Mouse (Mus musculus): ENCODE results near the gene Olfr1260. TPM values are rescaled to one million over a fixed set of nuclear protein-coding genes. Genes with fewer than 3 reads are reported as not detected.

Olfr1260 gene
- not detected in 2 replicates for polyA plus RNA-seq (2016; fragmentation: Nextera tagmentation; extraction: Ambion mirVana)

GRCm38 (mm10) chr2:89974184-89974583 is at the start of gene Olfr1260:
Gene Olfr1260, plus strand, starts transcription at chr2:89974340.
- H3K4me1 ChIP-seq = no peaks in the 10 kb centered on the region
- no peak within 1 kb of the TSS for H3K4me3 ChIP-seq
- H3K9me3 ChIP-seq = no peaks in the 10 kb centered on the region
- H3K27me3 ChIP-seq (replicated peaks; ENCODE audit: low read depth, poor library complexity, severe bottlenecking) = no peaks in the 10 kb centered on the region
- no peak for DNase-seq (ENCODE audit: low spot score)
- H3K27ac ChIP-seq (replicated peaks) = no peak within 1 kb of the TSS
- WGBS = 88% methylated on average over 2 of the region's 2 CpGs
- H3K36me3 ChIP-seq (replicated peaks) = no peaks in the 10 kb centered on the region

- Histone ChIP-seq H3K27ac (replicated peaks) (no peak within 1 kb of the TSS), H3K4me3 (no peak within 1 kb of the TSS)
- DNase-seq (ENCODE audit: low spot score) = no peak
Measured at GRCm38 (mm10) chr2:89927009-89927408, 47.1 kb upstream of the Olfr1260 start, which contains the start of gene Olfr1258. Gene Olfr1258, plus strand, starts transcription at chr2:89927309.

GRCm38 (mm10) chr2:89948564-89948963 is 25.6 kb upstream of the Olfr1260 start, which contains the start of gene Olfr1259:
Gene Olfr1259, minus strand, starts transcription at chr2:89948664.
- Histone ChIP-seq H3K36me3 (replicated peaks) (no peaks in the 10 kb centered on the region), H3K9me3 (no peaks in the 10 kb centered on the region), H3K4me3 (no peak within 1 kb of the TSS), H3K27ac (replicated peaks) (no peak within 1 kb of the TSS), H3K4me1 (no peaks in the 10 kb centered on the region), H3K27me3 (replicated peaks; ENCODE audit: low read depth, poor library complexity, severe bottlenecking) (no peaks in the 10 kb centered on the region)
- WGBS = 85% methylated on average over 5 of the region's 5 CpGs
- no peak for DNase-seq (ENCODE audit: low spot score)

More at GRCm38 (mm10) chr2:89927009-89927408, 47.1 kb upstream of the Olfr1260 start, which contains the start of gene Olfr1258:
- Histone ChIP-seq H3K36me3 (replicated peaks) (no peaks in the 10 kb centered on the region), H3K9me3 (no peaks in the 10 kb centered on the region), H3K4me1 (no peaks in the 10 kb centered on the region), H3K27me3 (replicated peaks; ENCODE audit: low read depth, poor library complexity, severe bottlenecking) (no peaks in the 10 kb centered on the region)

GRCm38 (mm10) chr2:89977709-89978108 is 3.6 kb downstream of the Olfr1260 start:
- Histone ChIP-seq H3K27ac (replicated peaks) (no peak overlapping the region), H3K4me3 (no peak overlapping the region), H3K4me1 (no peaks in the 10 kb centered on the region), H3K9me3 (no peaks in the 10 kb centered on the region), H3K36me3 (replicated peaks) (no peaks in the 10 kb centered on the region), H3K27me3 (replicated peaks; ENCODE audit: low read depth, poor library complexity, severe bottlenecking) (no peaks in the 10 kb centered on the region)
- no peak for DNase-seq (ENCODE audit: low spot score)
- 91% methylated on average over 2 of the region's 2 CpGs for WGBS

- Histone ChIP-seq H3K9me3 (no peaks in the 10 kb centered on the region), H3K4me3 (no peak within 1 kb of the TSS), H3K4me1 (no peaks in the 10 kb centered on the region), H3K27me3 (replicated peaks; ENCODE audit: low read depth, poor library complexity, severe bottlenecking) (no peaks in the 10 kb centered on the region), H3K27ac (replicated peaks) (no peak within 1 kb of the TSS), H3K36me3 (replicated peaks) (no peaks in the 10 kb centered on the region)
- DNase-seq (ENCODE audit: low spot score) = no peak
Measured at GRCm38 (mm10) chr2:89990921-89991320, 16.8 kb downstream of the Olfr1260 start, which contains the start of gene Olfr1261. Gene Olfr1261, plus strand, starts transcription at chr2:89991221.

GRCm38 (mm10) chr2:89999845-90000244 is 25.7 kb downstream of the Olfr1260 start, which contains the start of gene Olfr1262:
Gene Olfr1262, plus strand, starts transcription at chr2:90000145.
- H3K4me3 ChIP-seq = no peak within 1 kb of the TSS
- no peak for DNase-seq (ENCODE audit: low spot score)
- H3K9me3 ChIP-seq = no peaks in the 10 kb centered on the region
- H3K27ac ChIP-seq (replicated peaks) = no peak within 1 kb of the TSS
- H3K36me3 ChIP-seq (replicated peaks) = no peaks in the 10 kb centered on the region
- no peaks in the 10 kb centered on the region for H3K27me3 ChIP-seq (replicated peaks; ENCODE audit: low read depth, poor library complexity, severe bottlenecking)
- H3K4me1 ChIP-seq = no peaks in the 10 kb centered on the region

- no peak within 1 kb of the TSS for H3K4me3 ChIP-seq
- no peak for DNase-seq (ENCODE audit: low spot score)
- no peaks in the 10 kb centered on the region for H3K27me3 ChIP-seq (replicated peaks; ENCODE audit: low read depth, poor library complexity, severe bottlenecking)
- H3K36me3 ChIP-seq (replicated peaks) = no peaks in the 10 kb centered on the region
- no peak within 1 kb of the TSS for H3K27ac ChIP-seq (replicated peaks)
- 83% methylated on average over 2 of the region's 2 CpGs for WGBS
- H3K9me3 ChIP-seq = no peaks in the 10 kb centered on the region
- no peaks in the 10 kb centered on the region for H3K4me1 ChIP-seq
Measured at GRCm38 (mm10) chr2:90011831-90012230, 37.7 kb downstream of the Olfr1260 start, which contains the start of gene Olfr1263. Gene Olfr1263, plus strand, starts transcription at chr2:90012131.

- H3K27ac ChIP-seq (replicated peaks) = no peak within 1 kb of the TSS
- no peaks in the 10 kb centered on the region for H3K36me3 ChIP-seq (replicated peaks)
- DNase-seq (ENCODE audit: low spot score) = no peak
- no peaks in the 10 kb centered on the region for H3K4me1 ChIP-seq
- H3K9me3 ChIP-seq = no peaks in the 10 kb centered on the region
- H3K27me3 ChIP-seq (replicated peaks; ENCODE audit: low read depth, poor library complexity, severe bottlenecking) = no peaks in the 10 kb centered on the region
- H3K4me3 ChIP-seq = no peak within 1 kb of the TSS
- 52% methylated on average over 2 of the region's 2 CpGs for WGBS
Measured at GRCm38 (mm10) chr2:90025477-90025876, 51.3 kb downstream of the Olfr1260 start, which contains the start of gene Olfr1264. Gene Olfr1264, minus strand, starts transcription at chr2:90025577.

Other genes with a start within 250 kb of the Olfr1260 start
- not detected in 2 replicates for gene Olfr1252, start 249.3 kb upstream of the Olfr1260 start, polyA plus RNA-seq (2016; fragmentation: Nextera tagmentation; extraction: Ambion mirVana)
- not detected in 2 replicates for gene Olfr1253, start 217.2 kb upstream of the Olfr1260 start, polyA plus RNA-seq (2016; fragmentation: Nextera tagmentation; extraction: Ambion mirVana)
- not detected in 2 replicates for gene Olfr1254, start 180.7 kb upstream of the Olfr1260 start, polyA plus RNA-seq (2016; fragmentation: Nextera tagmentation; extraction: Ambion mirVana)
- not detected in 2 replicates for gene Olfr1255, start 162.3 kb upstream of the Olfr1260 start, polyA plus RNA-seq (2016; fragmentation: Nextera tagmentation; extraction: Ambion mirVana)
- gene Olfr1256, start 132.8 kb upstream of the Olfr1260 start, polyA plus RNA-seq (2016; fragmentation: Nextera tagmentation; extraction: Ambion mirVana) = not detected in 2 replicates
- gene Olfr48, start 126.1 kb upstream of the Olfr1260 start, polyA plus RNA-seq (2016; fragmentation: Nextera tagmentation; extraction: Ambion mirVana) = not detected in 2 replicates
- not detected in 2 replicates for gene Olfr1257, start 95.9 kb upstream of the Olfr1260 start, polyA plus RNA-seq (2016; fragmentation: Nextera tagmentation; extraction: Ambion mirVana)
- not detected in 2 replicates for gene Olfr1258, start 47.0 kb upstream of the Olfr1260 start, polyA plus RNA-seq (2016; fragmentation: Nextera tagmentation; extraction: Ambion mirVana)
- not detected in 2 replicates for gene Olfr1259, start 25.7 kb upstream of the Olfr1260 start, polyA plus RNA-seq (2016; fragmentation: Nextera tagmentation; extraction: Ambion mirVana)
- not detected in 2 replicates for gene Olfr1261, start 16.9 kb downstream of the Olfr1260 start, polyA plus RNA-seq (2016; fragmentation: Nextera tagmentation; extraction: Ambion mirVana)
- not detected in 2 replicates for gene Olfr1262, start 25.8 kb downstream of the Olfr1260 start, polyA plus RNA-seq (2016; fragmentation: Nextera tagmentation; extraction: Ambion mirVana)
- gene Olfr1263, start 37.8 kb downstream of the Olfr1260 start, polyA plus RNA-seq (2016; fragmentation: Nextera tagmentation; extraction: Ambion mirVana) = not detected in 2 replicates
- not detected in 2 replicates for gene Olfr1264, start 51.2 kb downstream of the Olfr1260 start, polyA plus RNA-seq (2016; fragmentation: Nextera tagmentation; extraction: Ambion mirVana)
- gene Olfr1265, start 61.0 kb downstream of the Olfr1260 start, polyA plus RNA-seq (2016; fragmentation: Nextera tagmentation; extraction: Ambion mirVana) = not detected in 2 replicates
- not detected in 2 replicates for gene Olfr140, start 89.3 kb downstream of the Olfr1260 start, polyA plus RNA-seq (2016; fragmentation: Nextera tagmentation; extraction: Ambion mirVana)
- gene Olfr1269, start 147.1 kb downstream of the Olfr1260 start, polyA plus RNA-seq (2016; fragmentation: Nextera tagmentation; extraction: Ambion mirVana) = not detected in 2 replicates
- not detected in 2 replicates for gene Olfr32, start 168.0 kb downstream of the Olfr1260 start, polyA plus RNA-seq (2016; fragmentation: Nextera tagmentation; extraction: Ambion mirVana)
- gene Olfr1270, start 178.8 kb downstream of the Olfr1260 start, polyA plus RNA-seq (2016; fragmentation: Nextera tagmentation; extraction: Ambion mirVana) = 0.04 TPM in 1 of 2 replicates, not detected in the other